Mouse (Mus musculus): ENCODE results near the gene Satb1.

GRCm38 (mm10) chr17:51811911-51812260, 21.2 kb downstream of the Satb1 start:
- TF ChIP-seq CTCF (IDR thresholded peaks at IDR 0.05; ENCODE audit: extremely low read depth, insufficient read depth, insufficient read length, insufficient replicate concordance) (no peak), POLR2A (IDR thresholded peaks at IDR 0.05; ENCODE audit: low read depth, low read length) (no peak)
